Mouse (Mus musculus) myocyte (in vitro differentiated cells): ENCODE measurements around the gene Kcnk18. TPM values are rescaled to one million over a fixed set of nuclear protein-coding genes. Genes with fewer than 3 reads are reported as not detected.

Source experiments
- H3K27me3 ChIP-seq: one replicate; pipeline ENCODE4 v1.6.1; 2011; ENCODE audit not compliant: control insufficient read depth, insufficient read depth, insufficient read length
- H3K36me3 ChIP-seq: one replicate; pipeline ENCODE4 v1.6.1; 2011; ENCODE audit not compliant: control insufficient read depth, insufficient read depth
- H3K4me2 ChIP-seq: one replicate; pipeline ENCODE4 v1.6.1; 2011; ENCODE audit warnings: low read depth, control low read depth
- H3K4me3 ChIP-seq: one replicate; pipeline ENCODE4 v1.5.1; 2011; ENCODE audit warnings: mild to moderate bottlenecking, control low read depth, moderate library complexity
- H3K79me2 ChIP-seq: one replicate; pipeline ENCODE4 v1.6.1; 2011; ENCODE audit not compliant: control insufficient read depth, insufficient read depth
- H3ac ChIP-seq: one replicate; pipeline ENCODE4 v1.6.1; 2011; ENCODE audit not compliant: control insufficient read depth, insufficient read length
- CEBPB ChIP-seq: IDR thresholded peaks from 2 replicates; pipeline ENCODE4 v1.6.1; 2011; ENCODE audit warnings: mild to moderate bottlenecking, moderate library complexity; ENCODE audit not compliant: poor library complexity, insufficient read depth, severe bottlenecking
- E2F4 ChIP-seq: IDR thresholded peaks from one replicate; pipeline ENCODE4 v1.6.1; 2011; ENCODE audit warnings: mild to moderate bottlenecking, control low read depth, moderate library complexity; ENCODE audit not compliant: insufficient read depth
- MAX ChIP-seq: IDR thresholded peaks from one replicate; pipeline ENCODE4 v1.6.1; 2011; ENCODE audit warnings: low read depth, mild to moderate bottlenecking, control low read depth
- MYOD1 ChIP-seq, 3 experiments: IDR thresholded peaks; one replicate each; pipeline ENCODE4 v1.6.1; 2011; ENCODE audit warnings: control low read depth in 2 of 3, low read depth in 2 of 3, mild to moderate bottlenecking in 2 of 3, moderate library complexity in 1 of 3; ENCODE audit not compliant: insufficient read length in 2 of 3, control insufficient read depth in 1 of 3
- MYOG ChIP-seq, 3 experiments: IDR thresholded peaks; one replicate each; pipeline ENCODE4 v1.6.1; 2011; ENCODE audit warnings: control low read depth in 2 of 3, low read depth in 2 of 3, mild to moderate bottlenecking in 2 of 3; ENCODE audit not compliant: insufficient read length in 2 of 3, control insufficient read depth in 1 of 3, insufficient read depth in 1 of 3
- POLR2A ChIP-seq: IDR thresholded peaks from one replicate; pipeline ENCODE4 v1.6.1; 2011; ENCODE audit warnings: low read depth, mild to moderate bottlenecking, control low read depth, moderate library complexity; ENCODE audit not compliant: insufficient read length
- POLR2AphosphoS2 ChIP-seq: IDR thresholded peaks from one replicate; pipeline ENCODE4 v1.6.1; 2011; ENCODE audit warnings: low read depth, control low read depth; ENCODE audit not compliant: insufficient read length
- REST ChIP-seq: IDR thresholded peaks from one replicate; pipeline ENCODE4 v1.6.1; 2011; ENCODE audit warnings: mild to moderate bottlenecking, control low read depth, moderate library complexity; ENCODE audit not compliant: insufficient read depth, insufficient read length
- SRF ChIP-seq: IDR thresholded peaks from one replicate; pipeline ENCODE4 v1.6.1; 2011; ENCODE audit warnings: low read depth; ENCODE audit not compliant: control insufficient read depth, insufficient read length
- TCF12 ChIP-seq: IDR thresholded peaks from one replicate; pipeline ENCODE4 v1.6.1; 2011; ENCODE audit warnings: mild to moderate bottlenecking, control low read depth; ENCODE audit not compliant: poor library complexity, insufficient read depth, severe bottlenecking
- TCF3 ChIP-seq: IDR thresholded peaks from one replicate; pipeline ENCODE4 v1.6.1; 2011; ENCODE audit warnings: low read depth, control low read depth; ENCODE audit not compliant: insufficient read length
- USF1 ChIP-seq: IDR thresholded peaks from one replicate; pipeline ENCODE4 v1.6.1; 2011; ENCODE audit warnings: low read depth, mild to moderate bottlenecking, control low read depth, moderate library complexity
- polyA plus RNA-seq: library from polyadenylated mRNA; unstranded; fragments of >200 nt; fragmentation: generic; extraction: Trizol; gene quantifications from one replicate; pipeline ENCODE4 v1.2.1, GENCODE M21; 2012; ENCODE audit warnings: missing spikeins

Gene Kcnk18
- polyA plus RNA-seq, 1 experiment: not detected

DNA sequence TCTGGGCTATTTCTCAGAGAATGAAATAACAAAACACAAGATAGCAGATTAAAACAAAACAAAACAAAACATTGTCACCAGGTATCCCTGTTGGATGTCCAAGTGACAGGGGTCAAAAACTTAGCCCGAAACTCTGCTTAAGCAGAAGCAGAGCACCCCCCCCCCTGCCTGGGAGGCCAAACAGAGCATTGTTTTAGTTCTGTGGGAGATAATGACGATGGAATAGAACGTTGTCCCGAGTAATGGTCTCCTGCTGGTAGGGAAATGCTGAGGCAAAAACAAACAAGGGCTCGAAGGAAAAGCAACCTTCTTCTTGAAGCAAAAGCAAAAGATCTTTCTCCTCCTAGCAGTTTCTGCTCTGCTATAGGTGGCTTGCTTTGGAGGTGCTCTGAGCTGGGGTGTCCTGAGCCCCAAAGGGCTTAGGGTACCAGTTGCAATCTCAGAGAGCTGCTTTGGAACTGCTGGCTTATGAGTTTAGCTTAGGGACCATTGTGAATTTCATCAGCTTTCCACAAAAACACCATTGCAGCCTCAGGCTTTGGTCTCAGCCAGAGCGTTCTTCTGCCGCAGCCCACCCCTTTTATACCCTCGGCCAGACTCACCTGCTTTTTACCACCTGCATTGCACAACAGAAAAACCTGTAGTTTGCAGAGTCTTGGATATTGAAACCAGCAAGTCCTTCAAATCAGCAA is 28.4 kb upstream of the Kcnk18 start:
- H3K36me3 ChIP-seq: no peaks in the 10 kb centered on the region
- no peak overlapping the region for H3K4me3 ChIP-seq
- TF ChIP-seq TCF12 (no peak), TCF3 (no peak), MAX (no peak), REST (no peak), MYOG (IDR thresholded peaks at IDR 0.05; ENCODE audit: control insufficient read depth in 1 of 3, insufficient read depth in 1 of 3, insufficient read length in 2 of 3, low read depth in 2 of 3) (no peak), E2F4 (no peak)
- peaks cover 18% of the 10 kb centered on the region for H3K27me3 ChIP-seq
- no peaks in the 10 kb centered on the region for H3K79me2 ChIP-seq
- H3ac ChIP-seq: no peak overlapping the region
- H3K4me2 ChIP-seq: no peak overlapping the region

DNA sequence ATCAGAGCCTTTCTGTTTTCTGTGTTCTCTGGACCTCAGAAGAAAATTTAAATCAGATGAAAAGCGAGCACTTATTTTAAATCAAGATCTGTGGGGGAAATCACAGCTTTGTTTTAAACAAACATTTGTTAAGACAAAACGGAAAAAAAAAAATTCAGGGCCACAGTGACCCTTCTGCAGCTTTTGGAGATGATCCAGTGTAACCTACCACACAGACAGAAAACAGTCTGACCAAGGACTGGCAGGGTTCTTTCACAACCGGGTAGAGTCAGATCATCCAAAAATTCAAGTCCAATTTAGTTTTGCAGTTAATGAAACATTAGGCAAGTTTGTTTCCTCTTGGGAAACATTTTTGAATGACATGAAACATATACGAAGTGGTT is 27.9 kb upstream of the Kcnk18 start:
- Histone ChIP-seq H3K4me2 (no peak overlapping the region), H3ac (no peak overlapping the region), H3K27me3 (peaks cover 23% of the 10 kb centered on the region), H3K79me2 (no peaks in the 10 kb centered on the region), H3K4me3 (no peak overlapping the region), H3K36me3 (no peaks in the 10 kb centered on the region)
- TF ChIP-seq CEBPB: no peak
- no peak for TF ChIP-seq MYOD1 (IDR thresholded peaks at IDR 0.05; ENCODE audit: control insufficient read depth in 1 of 3, insufficient read length in 2 of 3, low read depth in 2 of 3)
- TF ChIP-seq POLR2A: no peak
- no peak for TF ChIP-seq SRF

DNA sequence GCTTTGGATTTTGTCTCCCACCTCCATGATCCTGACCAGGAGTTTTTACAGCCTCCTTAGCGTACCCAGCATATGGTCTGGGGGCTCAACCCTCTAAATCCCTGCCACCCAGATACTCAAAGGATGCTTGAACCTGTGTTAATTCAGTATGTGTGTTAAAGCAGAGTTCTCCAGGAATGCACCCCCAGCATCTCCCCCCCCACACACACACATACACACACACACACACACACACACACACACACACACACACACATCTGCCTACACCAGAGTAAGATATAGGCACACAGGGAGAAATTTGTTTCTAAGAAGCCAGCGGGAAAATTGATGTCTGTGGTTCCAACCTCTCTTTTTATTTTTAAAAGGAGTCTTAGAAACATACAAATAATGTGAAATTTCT is 26.5 kb upstream of the Kcnk18 start:
- TF ChIP-seq TCF12: no peak
- no peak for TF ChIP-seq SRF
- no peak for TF ChIP-seq POLR2A
- TF ChIP-seq TCF3: no peak
- no peak for TF ChIP-seq MYOG (IDR thresholded peaks at IDR 0.05; ENCODE audit: control insufficient read depth in 1 of 3, insufficient read depth in 1 of 3, insufficient read length in 2 of 3, low read depth in 2 of 3)
- no peak for TF ChIP-seq REST
- TF ChIP-seq USF1: no peak
- no peak for TF ChIP-seq CEBPB
- no peak for TF ChIP-seq MYOD1 (IDR thresholded peaks at IDR 0.05; ENCODE audit: control insufficient read depth in 1 of 3, insufficient read length in 2 of 3, low read depth in 2 of 3)

DNA sequence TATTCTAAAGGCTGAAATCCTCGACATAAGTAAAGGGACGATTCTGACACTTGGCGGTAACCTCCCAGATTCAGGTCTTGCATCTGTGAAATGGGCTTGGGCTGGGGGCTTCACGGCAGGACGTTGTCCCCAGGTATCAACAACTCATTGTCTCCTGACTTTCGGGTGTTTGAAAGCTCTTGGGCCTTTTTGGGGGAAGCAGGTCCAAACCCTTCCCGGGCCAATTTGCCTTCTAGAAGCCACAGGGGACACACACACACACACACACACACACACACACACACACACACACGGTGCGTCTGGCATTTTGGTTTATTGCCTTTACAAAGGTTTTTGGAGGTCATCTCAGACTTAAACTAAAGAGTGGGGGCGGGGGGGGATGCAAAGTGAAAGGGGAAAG is 25.6 kb upstream of the Kcnk18 start:
- Histone ChIP-seq H3K4me3 (no peak overlapping the region), H3K4me2 (peak overlapping the region; percentile 48), H3K79me2 (no peaks in the 10 kb centered on the region), H3K36me3 (no peaks in the 10 kb centered on the region), H3K27me3 (peaks cover 28% of the 10 kb centered on the region), H3ac (no peak overlapping the region)
- TF ChIP-seq USF1 (no peak), CEBPB (no peak)

More for the DNA sequence above, 26.5 kb upstream of the Kcnk18 start:
- Histone ChIP-seq H3K79me2 (no peaks in the 10 kb centered on the region), H3ac (no peak overlapping the region), H3K4me2 (no peak overlapping the region), H3K36me3 (no peaks in the 10 kb centered on the region), H3K27me3 (peaks cover 28% of the 10 kb centered on the region), H3K4me3 (no peak overlapping the region)

DNA sequence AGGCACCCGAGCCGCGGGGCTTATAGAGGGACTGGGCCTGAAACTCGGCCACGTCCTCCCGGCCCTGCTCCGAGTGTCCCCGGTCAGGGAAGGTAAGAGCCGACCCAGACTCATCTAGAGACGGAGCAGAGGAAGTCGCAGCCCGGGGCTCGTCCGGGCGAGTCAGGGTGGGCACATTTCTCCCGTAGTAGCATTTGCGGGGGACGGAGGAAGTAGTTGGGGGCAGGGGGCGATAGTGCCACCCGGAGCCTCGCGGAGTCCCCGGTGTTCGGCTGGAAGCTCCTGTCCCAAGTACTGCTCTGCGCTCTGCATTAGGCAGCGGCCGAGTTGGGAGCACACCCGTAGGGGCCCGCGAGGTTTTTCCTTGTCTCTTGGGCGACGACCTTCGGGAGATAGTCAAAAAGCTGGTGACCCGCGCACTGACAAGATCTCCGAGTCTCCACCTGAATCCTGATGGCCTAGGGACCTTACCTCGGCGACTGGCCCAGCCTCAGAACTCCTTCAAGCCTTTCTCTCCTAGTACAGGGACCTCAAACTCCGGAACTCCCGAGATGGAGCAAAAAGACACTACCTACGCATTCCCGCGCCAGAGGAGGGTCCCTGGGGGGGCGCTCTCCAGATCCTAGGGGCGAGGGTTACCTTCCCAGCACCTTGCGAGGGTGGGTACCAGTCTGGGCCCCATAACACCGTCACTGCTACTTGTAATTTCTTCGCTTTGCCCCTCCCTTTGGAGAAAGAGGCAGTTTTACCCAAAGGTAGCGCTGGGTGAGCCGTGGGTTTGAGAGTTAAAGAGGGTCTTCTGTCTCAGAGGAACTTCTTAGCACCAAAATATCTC is 24.8 kb upstream of the Kcnk18 start:
- TF ChIP-seq CEBPB (no peak), POLR2A (no peak), TCF12 (no peak)
- Histone ChIP-seq H3K4me3 (no peak overlapping the region), H3K36me3 (no peaks in the 10 kb centered on the region), H3ac (no peak overlapping the region), H3K4me2 (peak overlapping the region; percentile 48), H3K79me2 (no peaks in the 10 kb centered on the region), H3K27me3 (peaks cover 28% of the 10 kb centered on the region)

DNA sequence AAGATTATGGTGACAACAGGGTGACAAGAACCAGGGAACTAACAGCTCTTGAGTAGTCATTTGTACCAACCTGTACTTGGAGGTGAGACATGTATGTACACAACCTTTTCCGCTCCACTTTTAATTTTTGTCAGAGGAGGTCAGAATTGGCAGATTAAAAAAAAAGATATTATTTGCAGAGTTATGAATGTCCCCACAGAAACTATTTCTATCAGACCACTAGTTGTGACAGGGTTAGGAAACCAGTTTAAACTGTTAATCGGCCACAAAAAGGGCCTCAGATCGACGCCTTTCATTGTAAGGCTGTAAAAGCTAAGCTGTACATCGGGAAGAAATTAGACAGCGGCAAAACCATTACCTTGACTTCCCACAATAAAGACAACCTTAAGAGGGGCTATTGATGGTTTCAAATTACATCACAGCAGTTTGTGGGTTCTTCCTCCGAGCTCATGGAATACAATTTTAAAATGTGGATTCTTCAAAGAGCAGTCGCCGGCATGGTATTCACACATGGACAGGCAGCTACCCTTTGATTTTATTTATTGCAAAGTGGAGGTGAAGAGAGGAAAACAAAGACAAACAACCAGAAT is 23.7 kb upstream of the Kcnk18 start:
- TF ChIP-seq SRF: no peak
- no peak for TF ChIP-seq CEBPB
- TF ChIP-seq TCF12: no peak
- no peak for TF ChIP-seq REST
- no peak for TF ChIP-seq POLR2AphosphoS2
- TF ChIP-seq MYOD1 (IDR thresholded peaks at IDR 0.05; ENCODE audit: control insufficient read depth in 1 of 3, insufficient read length in 2 of 3, low read depth in 2 of 3): no peak
- no peak for TF ChIP-seq MYOG (IDR thresholded peaks at IDR 0.05; ENCODE audit: control insufficient read depth in 1 of 3, insufficient read depth in 1 of 3, insufficient read length in 2 of 3, low read depth in 2 of 3)
- no peak for TF ChIP-seq USF1
- no peak for TF ChIP-seq TCF3
- no peaks in the 10 kb centered on the region for H3K79me2 ChIP-seq
- H3K4me3 ChIP-seq: no peak overlapping the region
- no peak overlapping the region for H3ac ChIP-seq
- peaks cover 28% of the 10 kb centered on the region for H3K27me3 ChIP-seq
- no peaks in the 10 kb centered on the region for H3K36me3 ChIP-seq
- H3K4me2 ChIP-seq: no peak overlapping the region
